ENCODE assay signal across 25 mouse cellular contexts in the genomic region with DNA sequence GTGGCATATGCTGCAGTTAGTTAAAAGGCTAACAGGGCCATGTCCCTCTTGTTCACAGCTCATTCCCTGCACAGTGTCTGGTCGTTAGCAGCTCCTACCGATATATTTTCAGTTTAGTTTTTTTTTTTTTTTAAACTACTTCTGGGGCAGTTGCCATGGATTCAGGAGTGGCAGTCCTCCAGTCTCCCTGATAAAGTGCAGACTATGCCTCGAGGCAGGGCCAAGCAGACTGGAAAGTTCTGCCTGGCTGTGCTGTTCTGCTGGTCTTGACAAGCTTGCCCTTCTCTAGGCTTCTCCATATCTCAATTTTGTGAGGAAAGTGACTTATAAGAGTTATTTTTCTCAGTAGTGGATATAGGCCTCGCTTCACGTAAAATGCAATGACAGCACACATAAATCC.
DNase-seq lines count a peak whose midpoint lies in the region; ATAC-seq and TF ChIP-seq lines count a peak whose summit lies in the region.
"Had no signal": no experiment of that assay in that cellular context is flagged by ENCODE, and none has a peak within 500 bp of the region (broad histone marks: within the 10 kb centered on the region; RNA-seq: fewer than 3 reads in every experiment).

No protein-coding gene starts in this region.

- H3K4me3 ChIP-seq in forebrain, embryonic 15.5 days: no peak overlapping the region
- no peak overlapping the region for H3K4me3 ChIP-seq in forebrain, embryonic 11.5 days (ENCODE audit: low read depth, low read length)
- H3K4me3 ChIP-seq in intestine, embryonic 16.5 days (ENCODE audit: low read length): no peak overlapping the region
- H3K4me3 ChIP-seq in intestine, embryonic 15.5 days (replicated peaks): no peak overlapping the region
- no peak overlapping the region for H3K4me3 ChIP-seq in stomach, embryonic 16.5 days (replicated peaks; ENCODE audit: low read length)
- H3K4me3 ChIP-seq in stomach, postnatal 0 days (ENCODE audit: low read depth, low read length): no peak overlapping the region
- H3K4me3 ChIP-seq: hindbrain, embryonic 13.5 days; kidney, embryonic 15.5 days; limb, embryonic 12.5 days; liver, embryonic 12.5 days; midbrain, embryonic 12.5 days; neural tube, embryonic 15.5 days; stomach, embryonic 15.5 days had no signal

- no peak for DNase-seq in forebrain, embryonic 11.5 days (ENCODE audit: low spot score)
- DNase-seq in stomach, postnatal 0 days (ENCODE audit: low spot score): no peak
- no peak for DNase-seq in frontal cortex, adult 2 months (ENCODE audit: extremely low spot score in 1 of 2, low spot score in 1 of 2)
- DNase-seq in adrenal gland, postnatal 25 days: no peak
- DNase-seq: adrenal gland, postnatal 36 days; cerebellum, adult 18-20 months; cerebellum, postnatal 25 days; embryo, embryonic 11 days; gastrocnemius, postnatal 14 days; lung, embryonic 14.5 days; right cerebral cortex, postnatal 25 days had no signal

- H3K27me3 ChIP-seq in forebrain, embryonic 15.5 days: no peaks in the 10 kb centered on the region
- no peaks in the 10 kb centered on the region for H3K27me3 ChIP-seq in forebrain, embryonic 11.5 days (ENCODE audit: control insufficient read depth, insufficient read depth, low read length)
- no peaks in the 10 kb centered on the region for H3K27me3 ChIP-seq in intestine, embryonic 16.5 days (replicated peaks; ENCODE audit: control insufficient read depth, insufficient read depth, low read length)
- no peaks in the 10 kb centered on the region for H3K27me3 ChIP-seq in intestine, embryonic 15.5 days (replicated peaks)
- no peaks in the 10 kb centered on the region for H3K27me3 ChIP-seq in stomach, embryonic 16.5 days (ENCODE audit: control insufficient read depth, insufficient read depth, low read length)
- H3K27me3 ChIP-seq in stomach, postnatal 0 days (ENCODE audit: control insufficient read depth, insufficient read depth, low read length): no peaks in the 10 kb centered on the region
- H3K27me3 ChIP-seq: hindbrain, embryonic 13.5 days; kidney, embryonic 15.5 days; limb, embryonic 12.5 days; liver, embryonic 12.5 days; midbrain, embryonic 12.5 days; neural tube, embryonic 15.5 days; Patski; stomach, embryonic 15.5 days had no signal

- H3K4me1 ChIP-seq in forebrain, embryonic 15.5 days: peaks cover 29% of the 10 kb centered on the region
- no peaks in the 10 kb centered on the region for H3K4me1 ChIP-seq in forebrain, embryonic 11.5 days (replicated peaks; ENCODE audit: control insufficient read depth, insufficient read depth, low read length)
- no peaks in the 10 kb centered on the region for H3K4me1 ChIP-seq in intestine, embryonic 16.5 days (ENCODE audit: control insufficient read depth, insufficient read depth, low read length)
- H3K4me1 ChIP-seq in intestine, embryonic 15.5 days (replicated peaks): peaks cover 7% of the 10 kb centered on the region
- peaks cover 9% of the 10 kb centered on the region; the same call in 1 of the 2 replicates for H3K4me1 ChIP-seq in stomach, embryonic 16.5 days (ENCODE audit: control insufficient read depth, insufficient read depth, low read length)
- no peaks in the 10 kb centered on the region for H3K4me1 ChIP-seq in stomach, postnatal 0 days (replicated peaks; ENCODE audit: control insufficient read depth, insufficient read depth)
- H3K4me1 ChIP-seq: midbrain, embryonic 12.5 days had no signal

- H3K9ac ChIP-seq in forebrain, embryonic 15.5 days (replicated peaks): no peak overlapping the region
- no peak overlapping the region for H3K9ac ChIP-seq in forebrain, embryonic 11.5 days (ENCODE audit: low read length)
- no peak overlapping the region for H3K9ac ChIP-seq in intestine, embryonic 16.5 days (ENCODE audit: low read depth, low read length)
- no peak overlapping the region for H3K9ac ChIP-seq in intestine, embryonic 15.5 days
- no peak overlapping the region for H3K9ac ChIP-seq in stomach, embryonic 16.5 days (ENCODE audit: low read length)
- H3K9ac ChIP-seq in stomach, postnatal 0 days (ENCODE audit: low read length): no peak overlapping the region
- H3K9ac ChIP-seq: hindbrain, embryonic 13.5 days; kidney, embryonic 15.5 days; limb, embryonic 12.5 days; liver, embryonic 12.5 days; lung, embryonic 14.5 days; midbrain, embryonic 12.5 days; neural tube, embryonic 15.5 days; stomach, embryonic 15.5 days had no signal

- no peak for TF ChIP-seq EP300 in stomach, postnatal 0 days (optimal IDR thresholded peaks at IDR 0.05)

- no peaks in the 10 kb centered on the region for H3K9me3 ChIP-seq in forebrain, embryonic 15.5 days
- H3K9me3 ChIP-seq in forebrain, embryonic 11.5 days (ENCODE audit: control insufficient read depth, low read length): no peaks in the 10 kb centered on the region
- no peaks in the 10 kb centered on the region; the same call in 1 of the 2 replicates for H3K9me3 ChIP-seq in intestine, embryonic 16.5 days (ENCODE audit: control insufficient read depth, low read length)
- no peaks in the 10 kb centered on the region for H3K9me3 ChIP-seq in intestine, embryonic 15.5 days
- H3K9me3 ChIP-seq in stomach, embryonic 16.5 days (replicated peaks; ENCODE audit: control insufficient read depth, low read length): no peaks in the 10 kb centered on the region
- no peaks in the 10 kb centered on the region for H3K9me3 ChIP-seq in stomach, postnatal 0 days (ENCODE audit: control insufficient read depth, low read length)
- H3K9me3 ChIP-seq: hindbrain, embryonic 13.5 days; kidney, embryonic 15.5 days; midbrain, embryonic 12.5 days; neural tube, embryonic 15.5 days had no signal

- no peak overlapping the region for H3K4me2 ChIP-seq in forebrain, embryonic 15.5 days (replicated peaks)
- H3K4me2 ChIP-seq in forebrain, embryonic 11.5 days (ENCODE audit: low read depth, low read length, severe bottlenecking): no peak overlapping the region
- H3K4me2 ChIP-seq in intestine, embryonic 16.5 days (ENCODE audit: low read depth, low read length): no peak overlapping the region
- H3K4me2 ChIP-seq in intestine, embryonic 15.5 days (replicated peaks): no peak overlapping the region
- no peak overlapping the region for H3K4me2 ChIP-seq in stomach, embryonic 16.5 days (ENCODE audit: low read depth, low read length)
- no peak overlapping the region for H3K4me2 ChIP-seq in stomach, postnatal 0 days (replicated peaks; ENCODE audit: low read depth)
- H3K4me2 ChIP-seq: hindbrain, embryonic 13.5 days; kidney, embryonic 15.5 days; limb, embryonic 12.5 days; liver, embryonic 12.5 days; lung, embryonic 14.5 days; midbrain, embryonic 12.5 days; neural tube, embryonic 15.5 days; stomach, embryonic 15.5 days had no signal

- H3K36me3 ChIP-seq in forebrain, embryonic 15.5 days: no peaks in the 10 kb centered on the region
- H3K36me3 ChIP-seq in forebrain, embryonic 11.5 days (ENCODE audit: control insufficient read depth, insufficient read depth, low read length): no peaks in the 10 kb centered on the region
- no peaks in the 10 kb centered on the region for H3K36me3 ChIP-seq in intestine, embryonic 16.5 days (ENCODE audit: control insufficient read depth, insufficient read depth, low read length)
- no peaks in the 10 kb centered on the region for H3K36me3 ChIP-seq in intestine, embryonic 15.5 days
- no peaks in the 10 kb centered on the region for H3K36me3 ChIP-seq in stomach, embryonic 16.5 days (ENCODE audit: control insufficient read depth, insufficient read depth, low read length)
- H3K36me3 ChIP-seq in stomach, postnatal 0 days (ENCODE audit: control insufficient read depth, insufficient read depth, low read length): no peaks in the 10 kb centered on the region
- H3K36me3 ChIP-seq: hindbrain, embryonic 13.5 days; kidney, embryonic 15.5 days; liver, embryonic 12.5 days; midbrain, embryonic 12.5 days; neural tube, embryonic 15.5 days; stomach, embryonic 15.5 days had no signal

- 60% methylated on average over 5 of the region's 5 CpGs for WGBS in forebrain, embryonic 15.5 days
- 76% methylated on average over 5 of the region's 5 CpGs for WGBS in forebrain, embryonic 11.5 days
- WGBS in intestine, embryonic 16.5 days: 55% methylated on average over 5 of the region's 5 CpGs
- 51% methylated on average over 5 of the region's 5 CpGs for WGBS in intestine, embryonic 15.5 days
- WGBS in stomach, embryonic 16.5 days: 55% methylated on average over 5 of the region's 5 CpGs
- WGBS in stomach, postnatal 0 days: 47% methylated on average over 5 of the region's 5 CpGs

- H3K27ac ChIP-seq in forebrain, embryonic 15.5 days (replicated peaks): peak overlapping the region; percentile 8; the same call in 1 of the 2 replicates
- H3K27ac ChIP-seq in forebrain, embryonic 11.5 days (ENCODE audit: low read depth, low read length): no peak overlapping the region
- no peak overlapping the region for H3K27ac ChIP-seq in intestine, embryonic 16.5 days (ENCODE audit: low read length)
- H3K27ac ChIP-seq in intestine, embryonic 15.5 days: no peak overlapping the region
- H3K27ac ChIP-seq in stomach, embryonic 16.5 days (ENCODE audit: low read length): no peak overlapping the region
- H3K27ac ChIP-seq in stomach, postnatal 0 days (replicated peaks): no peak overlapping the region
- H3K27ac ChIP-seq: hindbrain, embryonic 13.5 days; kidney, embryonic 15.5 days; limb, embryonic 12.5 days; liver, embryonic 12.5 days; macrophage; midbrain, embryonic 12.5 days; neural tube, embryonic 15.5 days; stomach, embryonic 15.5 days had no signal

- ATAC-seq in forebrain, embryonic 15.5 days (replicated peaks): no peak; the same call in 1 of the 2 replicates
- no peak for ATAC-seq in forebrain, embryonic 11.5 days (replicated peaks; ENCODE audit: low FRiP score)
- ATAC-seq in intestine, embryonic 16.5 days: peak; percentile 38; the same call in 1 of the 2 replicates
- no peak for ATAC-seq in intestine, embryonic 15.5 days
- ATAC-seq in stomach, embryonic 16.5 days (ENCODE audit: insufficient read depth, low FRiP score): peak; percentile 40; the same call in 1 of the 2 replicates
- no peak for ATAC-seq in stomach, postnatal 0 days (ENCODE audit: low FRiP score, low TSS enrichment)
- ATAC-seq: inflammation-experienced regulatory T-cells, adult 6 months; liver, embryonic 12.5 days; Patski had no signal

- no peak for TF ChIP-seq CTCF in stomach, postnatal 0 days (IDR thresholded peaks at IDR 0.05; ENCODE audit: low read depth)

Comparison
In these comparisons a context has a peak if more than half of its experiments do, and no peak if none do; other contexts are left out.
1. ATAC-seq: peak in intestine, embryonic 16.5 days (single experiment) and stomach, embryonic 16.5 days (single experiment); none in forebrain, embryonic 15.5 days (single experiment), forebrain, embryonic 11.5 days (single experiment), intestine, embryonic 15.5 days (single experiment) and stomach, postnatal 0 days (single experiment).